Mouse (Mus musculus) G1E (cell line): Measurements from ENCODE around the gene Zswim3. TPM values are rescaled to one million over a fixed set of nuclear protein-coding genes. Genes with fewer than 3 reads are reported as not detected.
"Not testable (repeated sequence)": the region's sequence is repeated elsewhere in the genome, so short reads cannot be mapped to it uniquely, and the experiment has no call there.

ENCODE experiments used
- ATAC-seq: 2 replicates; pipeline ENCODE4 v1.8.0; 2016; ENCODE audit warnings: mild to moderate bottlenecking; ENCODE audit not compliant: insufficient number of reproducible peaks, poor library complexity, low FRiP score, severe bottlenecking; ENCODE audit errors: extremely low read depth
- DNase-seq: peaks from one replicate; pipeline ENCODE4 v3.0.0; 2012; ENCODE audit warnings: low spot score
- H3K27me3 ChIP-seq: 2 replicates; pipeline ENCODE4 v1.6.1; 2012; ENCODE audit warnings: mild to moderate bottlenecking, low read length, inconsistent platforms; ENCODE audit not compliant: insufficient read depth
- H3K36me3 ChIP-seq: replicated peaks from 2 replicates; pipeline ENCODE3; 2012; ENCODE audit warnings: mild to moderate bottlenecking, inconsistent platforms
- H3K4me1 ChIP-seq: 2 replicates; pipeline ENCODE4 v1.6.1; 2012; ENCODE audit warnings: low read depth, low read length, inconsistent platforms, mixed read lengths; ENCODE audit not compliant: insufficient read depth
- H3K4me3 ChIP-seq: 2 replicates; pipeline ENCODE4 v1.5.1; 2012; ENCODE audit warnings: low read depth, mild to moderate bottlenecking, inconsistent platforms, low read length, moderate library complexity, mixed read lengths
- H3K9me3 ChIP-seq: replicated peaks from 2 replicates; pipeline ENCODE4 v1.6.1; 2012; ENCODE audit warnings: inconsistent platforms
- CTCF ChIP-seq: IDR thresholded peaks from 2 replicates; pipeline ENCODE4 v1.5.1; 2012; ENCODE audit warnings: low read depth, low read length, inconsistent platforms, mixed read lengths
- GATA1 ChIP-seq: IDR thresholded peaks from 2 replicates; pipeline ENCODE4 v1.6.1; 2012; ENCODE audit warnings: borderline replicate concordance, low read length, inconsistent platforms, mixed read lengths
- GATA2 ChIP-seq: IDR thresholded peaks from 2 replicates; pipeline ENCODE4 v1.6.1; 2012; ENCODE audit warnings: low read depth, low read length, inconsistent platforms, borderline replicate concordance
- POLR2AphosphoS5 ChIP-seq: IDR thresholded peaks from 2 replicates; pipeline ENCODE4 v1.6.1; 2012; ENCODE audit warnings: low read depth, low read length, inconsistent platforms; ENCODE audit not compliant: insufficient replicate concordance
- TAL1 ChIP-seq: conservative IDR thresholded peaks from 2 replicates; pipeline ENCODE4 v1.6.1; 2012; ENCODE audit warnings: low read depth, low read length, inconsistent platforms, mixed read lengths
- polyA plus RNA-seq: library from polyadenylated mRNA; stranded (reverse); fragments of >175 nt; gene quantifications from 2 replicates; pipeline ENCODE4 v1.2.3, GENCODE M21; 2012
- total RNA-seq, 2 experiments: library from RNA; stranded (forward) in 1 of 2; stranded (reverse) in 1 of 2; fragments of 200-1000 nt in 1 of 2; fragments of >200 nt in 1 of 2; fragmentation: Nextera tagmentation in 1 of 2; gene quantifications; 2 replicates each; pipeline ENCODE4 v1.2.3; 2014 to 2017

Gene Zswim3
- total and polyA plus RNA-seq, 3 experiments = 1.2 to 7.1 (median 5.3) TPM

DNA sequence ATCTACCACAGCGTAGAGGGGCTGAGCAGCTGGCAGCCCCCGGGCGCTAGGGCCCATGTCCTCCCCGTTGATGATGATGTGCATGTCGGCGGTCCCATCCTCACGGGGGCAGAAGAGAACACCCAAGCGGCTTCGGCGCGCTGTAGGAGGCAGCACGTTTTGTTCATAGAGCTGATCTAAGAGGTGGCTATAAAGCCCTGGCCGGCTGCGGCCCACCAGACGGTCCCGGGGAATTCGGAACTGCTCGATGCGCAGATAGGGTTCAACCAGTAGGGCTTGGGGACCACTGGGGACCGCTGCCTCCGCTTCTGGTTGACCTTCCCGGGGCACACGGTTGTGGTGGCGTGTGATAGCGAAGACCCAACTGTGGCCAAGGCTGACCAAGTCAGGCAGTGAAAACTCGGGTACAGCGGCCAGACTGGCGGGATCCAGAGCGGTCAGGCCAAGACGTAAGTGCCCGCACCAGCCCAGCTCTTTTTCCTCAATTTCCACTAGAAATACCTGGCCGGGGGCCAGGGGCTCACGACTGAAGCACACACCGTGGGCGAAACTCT, 27.9 kb downstream of the Zswim3 start, which contains the start of gene Ctsa:
Gene Ctsa (plus strand): TSS at position 126 of the 554 bp plus-strand sequence.
- Histone ChIP-seq H3K9me3 (no peaks in the 10 kb centered on the region), H3K27me3 (peaks cover 4% of the 10 kb centered on the region; the same call in 1 of the 2 replicates), H3K4me1 (peaks cover 26% of the 10 kb centered on the region), H3K36me3 (peaks cover 41% of the 10 kb centered on the region), H3K4me3 (peak within 1 kb of the TSS; percentile 80)
- DNase-seq (no peak), ATAC-seq (no peak)
- TF ChIP-seq POLR2AphosphoS5 = no peak
- no peak for TF ChIP-seq CTCF
- no peak for TF ChIP-seq TAL1
- no peak for TF ChIP-seq GATA2
- TF ChIP-seq GATA1 = no peak

- Histone ChIP-seq H3K36me3 (peaks cover 41% of the 10 kb centered on the region), H3K9me3 (no peaks in the 10 kb centered on the region), H3K4me1 (peaks cover 26% of the 10 kb centered on the region), H3K27me3 (peaks cover 4% of the 10 kb centered on the region; the same call in 1 of the 2 replicates), H3K4me3 (peak within 1 kb of the TSS; percentile 80)
- peak; percentile 31 for DNase-seq
- TF ChIP-seq GATA1 (no peak), CTCF (no peak), TAL1 (no peak), POLR2AphosphoS5 (no peak), GATA2 (no peak)
- ATAC-seq = peak; percentile 31
Measured at GRCm38 (mm10) chr2:164833314-164833959, 28.5 kb downstream of the Zswim3 start, which contains the start of gene Neurl2. TSS of gene Neurl2 (minus strand) at chr2:164833456.

- TF ChIP-seq TAL1 = no peak
- TF ChIP-seq POLR2AphosphoS5 = no peak
- TF ChIP-seq GATA1 = no peak
- TF ChIP-seq CTCF = no peak
- TF ChIP-seq GATA2 = no peak
- ATAC-seq (0 out of 2 replicates have a peak, but pooled peaks have one; percentile 35), DNase-seq (peak; percentile 24)
- Histone ChIP-seq H3K36me3 (peaks cover 44% of the 10 kb centered on the region), H3K27me3 (peaks cover 4% of the 10 kb centered on the region; the same call in 1 of the 2 replicates), H3K9me3 (no peaks in the 10 kb centered on the region), H3K4me3 (peak overlapping the region; percentile 80), H3K4me1 (peaks cover 26% of the 10 kb centered on the region)
Measured at GRCm38 (mm10) chr2:164834531-164834930, 29.6 kb downstream of the Zswim3 start.

GRCm38 (mm10) chr2:164835164-164835563, 30.3 kb downstream of the Zswim3 start:
- peaks cover 51% of the 10 kb centered on the region for H3K36me3 ChIP-seq
- peaks cover 26% of the 10 kb centered on the region for H3K4me1 ChIP-seq
- no peak overlapping the region; the same call in 1 of the 2 replicates for H3K4me3 ChIP-seq
- H3K27me3 ChIP-seq = peaks cover 7% of the 10 kb centered on the region; the same call in 1 of the 2 replicates
- TF ChIP-seq POLR2AphosphoS5 (no peak), GATA2 (no peak), GATA1 (no peak), CTCF (no peak), TAL1 (no peak)
- no peaks in the 10 kb centered on the region for H3K9me3 ChIP-seq
- DNase-seq (no peak), ATAC-seq (no peak)

DNA sequence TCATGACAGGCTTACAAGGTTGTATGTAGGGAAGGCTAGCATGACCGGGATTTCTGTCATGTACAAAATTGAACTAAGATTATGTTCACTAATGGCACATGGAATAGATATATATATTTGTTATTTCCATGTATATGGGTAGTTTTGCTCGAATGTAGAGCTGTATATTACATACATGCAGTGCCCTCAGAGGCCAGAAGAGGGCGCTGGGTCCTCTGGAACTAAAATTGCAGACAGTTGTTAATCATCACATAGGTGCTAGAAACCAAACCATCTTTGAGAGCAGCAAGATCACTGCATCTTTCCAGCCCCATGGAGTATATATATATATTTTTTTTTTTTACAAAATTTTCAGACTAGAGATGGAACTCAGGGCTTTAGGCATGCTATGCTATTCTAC, 40.9 kb downstream of the Zswim3 start:
- Histone ChIP-seq H3K9me3 (no peaks in the 10 kb centered on the region), H3K27me3 (peaks cover 19% of the 10 kb centered on the region), H3K4me3 (no peak overlapping the region), H3K4me1 (no peaks in the 10 kb centered on the region), H3K36me3 (no peaks in the 10 kb centered on the region)
- TF ChIP-seq GATA1 (no peak), GATA2 (no peak), TAL1 (no peak), POLR2AphosphoS5 (no peak), CTCF (no peak)
- DNase-seq = no peak
- ATAC-seq = no peak

DNA sequence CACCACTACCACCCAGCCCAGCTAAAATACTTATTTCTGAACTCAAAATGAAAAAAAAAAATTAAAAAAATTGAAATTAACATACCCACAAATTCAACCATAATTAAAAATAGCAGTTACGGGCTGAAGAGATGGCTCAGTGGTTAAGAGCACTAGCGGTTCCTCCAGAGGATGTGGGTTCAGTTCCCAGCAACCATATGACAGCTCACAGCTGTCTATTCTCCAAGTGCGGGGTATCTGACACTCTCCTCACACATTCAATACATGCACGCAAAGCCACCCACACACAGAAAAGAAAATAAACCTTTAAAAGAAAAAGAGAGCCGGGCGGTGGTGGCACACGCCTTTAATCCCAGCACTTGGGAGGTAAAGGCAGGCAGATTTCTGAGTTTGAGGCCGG, 45.2 kb downstream of the Zswim3 start:
- no peaks in the 10 kb centered on the region for H3K36me3 ChIP-seq
- H3K27me3 ChIP-seq = peaks cover 32% of the 10 kb centered on the region
- no peak overlapping the region for H3K4me3 ChIP-seq
- no peaks in the 10 kb centered on the region for H3K4me1 ChIP-seq
- no peaks in the 10 kb centered on the region for H3K9me3 ChIP-seq
- no peak for TF ChIP-seq CTCF
- TF ChIP-seq GATA1 = no peak
- no peak for TF ChIP-seq POLR2AphosphoS5
- no peak for TF ChIP-seq GATA2
- no peak for TF ChIP-seq TAL1
- DNase-seq (no peak), ATAC-seq (no peak)

- not testable (repeated sequence) for H3K4me3 ChIP-seq, ATAC-seq, H3K36me3 ChIP-seq, H3K9me3 ChIP-seq, DNase-seq
- Histone ChIP-seq H3K27me3 (peaks cover 64% of the 10 kb centered on the region), H3K4me1 (peaks cover 14% of the 10 kb centered on the region)
Measured at GRCm38 (mm10) chr2:164855572-164855971, 50.7 kb downstream of the Zswim3 start.
